Mouse (Mus musculus): ENCODE results near the gene Saa2.

Saa2 gene

GRCm38 (mm10) chr7:46761049-46761795 lies 9.6 kb downstream of the Saa2 start:
- DNase-seq (ENCODE audit: extremely low read depth, low read depth), result no peak

- DNase-seq (ENCODE audit: extremely low read depth, low read depth), result no peak
Measured at GRCm38 (mm10) chr7:46762601-46763000, 11.0 kb downstream of the Saa2 start.

- DNase-seq (ENCODE audit: extremely low read depth, low read depth), result no peak
Measured at GRCm38 (mm10) chr7:46764672-46765071, 13.1 kb downstream of the Saa2 start.

- DNase-seq (ENCODE audit: extremely low read depth, low read depth), result no peak
Measured at GRCm38 (mm10) chr7:46767371-46767770, 15.8 kb downstream of the Saa2 start.

- no peak for DNase-seq (ENCODE audit: extremely low read depth, low read depth)
Measured at GRCm38 (mm10) chr7:46768451-46768850, 16.9 kb downstream of the Saa2 start.

- no peak for DNase-seq (ENCODE audit: extremely low read depth, low read depth)
Measured at GRCm38 (mm10) chr7:46770706-46771105, 19.1 kb downstream of the Saa2 start.

- DNase-seq (ENCODE audit: extremely low read depth, low read depth), result no peak
Measured at GRCm38 (mm10) chr7:46789177-46789849, 37.7 kb downstream of the Saa2 start.

- no peak for DNase-seq (ENCODE audit: extremely low read depth, low read depth)
Measured at GRCm38 (mm10) chr7:46793871-46794270, 42.3 kb downstream of the Saa2 start.

GRCm38 (mm10) chr7:46795287-46796205 lies 44.0 kb downstream of the Saa2 start, which contains the start of the genes Hps5 and Gtf2h1:
Hps5 (minus strand) TSS chr7:46796064.
Gtf2h1 (plus strand) TSS chr7:46796103.
- DNase-seq (ENCODE audit: extremely low read depth, low read depth), result peak; percentile 85

GRCm38 (mm10) chr7:46796206-46796679 lies 44.7 kb downstream of the Saa2 start:
- DNase-seq (ENCODE audit: extremely low read depth, low read depth), result no peak

- no peak for DNase-seq (ENCODE audit: extremely low read depth, low read depth)
Measured at GRCm38 (mm10) chr7:46796779-46797178, 45.2 kb downstream of the Saa2 start.

Measured in MEL-GATA-1-ER (cell line).